Comparison of ENCODE assay signal across 22 mouse cellular contexts in the genomic region with DNA sequence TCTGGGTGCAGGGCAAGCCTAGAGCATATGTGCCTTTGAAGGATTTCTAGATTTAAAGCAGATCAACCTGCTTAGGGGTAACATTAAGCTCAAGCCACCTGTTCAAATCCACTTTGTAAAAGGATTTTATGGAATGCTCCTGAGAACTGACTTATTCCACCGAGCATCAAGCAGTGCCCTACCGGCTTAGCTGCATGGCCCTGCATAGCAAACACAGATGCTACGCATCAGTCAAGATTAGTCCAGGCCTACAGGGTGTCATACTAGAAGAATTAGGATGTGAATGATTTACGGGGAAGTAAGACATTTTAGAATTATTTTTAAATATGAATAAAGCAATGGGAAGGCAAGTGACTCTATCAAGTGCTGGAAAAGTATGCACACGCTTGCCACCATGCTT.
"Had no signal": no experiment of that assay in that cellular context is flagged by ENCODE, and none has a peak within 500 bp of the region (broad histone marks: within the 10 kb centered on the region; RNA-seq: fewer than 3 reads in every experiment).

No protein-coding gene starts in this region.

- H3K9ac ChIP-seq: kidney, embryonic 15.5 days; liver, embryonic 12.5 days; liver, embryonic 15.5 days; lung, embryonic 15.5 days had no signal

- ATAC-seq: inflammation-experienced regulatory T-cells, adult 6 months; intestine, embryonic 16.5 days; liver, embryonic 12.5 days had no signal

- H3K36me3 ChIP-seq: kidney, embryonic 15.5 days; liver, embryonic 12.5 days; liver, embryonic 15.5 days; lung, embryonic 15.5 days had no signal

- H3K9me3 ChIP-seq: kidney, embryonic 15.5 days; liver, embryonic 12.5 days; liver, embryonic 15.5 days; lung, embryonic 15.5 days; megakaryocyte, embryonic 14.5 days had no signal

- DNase-seq: kidney, adult 2 months; kidney, postnatal 10 days; kidney, postnatal 36 days; layer of hippocampus, postnatal 36 days; liver; lung, adult 18-20 months; lung, postnatal 10 days; lung, postnatal 36 days; midbrain, embryonic 14.5 days; thymus, adult 2 months; thymus, postnatal 14 days; thymus, postnatal 4 days had no signal

- H3K27me3 ChIP-seq: kidney, embryonic 15.5 days; liver, embryonic 12.5 days; liver, embryonic 15.5 days; lung, embryonic 15.5 days; megakaryocyte, embryonic 14.5 days had no signal

- H3K4me3 ChIP-seq: kidney, embryonic 15.5 days; left cerebral cortex, adult 2 months; liver, embryonic 12.5 days; liver, embryonic 15.5 days; lung, embryonic 15.5 days; megakaryocyte, embryonic 14.5 days had no signal

- H3K4me1 ChIP-seq: kidney, embryonic 15.5 days; liver, embryonic 12.5 days; liver, embryonic 15.5 days; lung, embryonic 15.5 days had no signal

- H3K27ac ChIP-seq: kidney, embryonic 15.5 days; left cerebral cortex, adult 2 months; liver, embryonic 12.5 days; liver, embryonic 15.5 days; lung, embryonic 15.5 days; stomach, postnatal 0 days had no signal

- H3K4me2 ChIP-seq: kidney, embryonic 15.5 days; liver, embryonic 12.5 days; liver, embryonic 15.5 days; lung, embryonic 15.5 days; midbrain, embryonic 11.5 days had no signal
